ENCODE assay signal across 22 mouse cellular contexts in genomic region chr9:119999636-120000035, GRCm38 (mm10). TPM values are rescaled to one million over a fixed set of nuclear protein-coding genes. Genes with fewer than 3 reads are reported as not detected.
A peak's percentile ranks its signal among the peaks of the same experiment; 100 is the strongest.
DNase-seq lines count a peak whose midpoint lies in the region; ATAC-seq and TF ChIP-seq lines count a peak whose summit lies in the region.
"Had no signal": no experiment of that assay in that cellular context is flagged by ENCODE, and none has a peak within 500 bp of the region (broad histone marks: within the 10 kb centered on the region; RNA-seq: fewer than 3 reads in every experiment).

No protein-coding gene starts in this region.

- H3K4me1 ChIP-seq in forebrain, postnatal 0 days (ENCODE audit: insufficient read depth) = no peaks in the 10 kb centered on the region
- peaks cover 21% of the 10 kb centered on the region for H3K4me1 ChIP-seq in forebrain, embryonic 10.5 days
- H3K4me1 ChIP-seq in lung, postnatal 0 days (ENCODE audit: insufficient read depth, low read depth, low read length) = peaks cover 9% of the 10 kb centered on the region; the same call in 1 of the 2 replicates
- H3K4me1 ChIP-seq: embryonic facial prominence, embryonic 13.5 days had no signal

- no peak for TF ChIP-seq CTCF in forebrain, postnatal 0 days (IDR thresholded peaks at IDR 0.05; ENCODE audit: low read depth)
- no peak for TF ChIP-seq CTCF in lung, postnatal 0 days (IDR thresholded peaks at IDR 0.05)
- TF ChIP-seq CTCF in left cerebral cortex, adult 2 months (IDR thresholded peaks at IDR 0.05) = no peak

- intact Hi-C loops in heart, postnatal 10 days (cut with DNase I) = no loop called here
- intact Hi-C loops in left cerebral cortex, adult 2 months (cut with DNase I) = loop anchor here (2.0 kb wide), 1 partner anchor 13 kb away; no protein-coding TSS in a partner anchor

- no peak overlapping the region for H3K9ac ChIP-seq in forebrain, postnatal 0 days
- no peak overlapping the region for H3K9ac ChIP-seq in lung, postnatal 0 days (replicated peaks; ENCODE audit: low read depth)
- H3K9ac ChIP-seq: embryonic facial prominence, embryonic 13.5 days; hindbrain, embryonic 12.5 days; liver, embryonic 13.5 days had no signal

- H3K27me3 ChIP-seq in forebrain, postnatal 0 days (ENCODE audit: insufficient read depth, low read length) = no peaks in the 10 kb centered on the region
- H3K27me3 ChIP-seq in forebrain, embryonic 10.5 days (ENCODE audit: poor library complexity, severe bottlenecking) = peaks cover 10% of the 10 kb centered on the region; the same call in 1 of the 2 replicates
- no peaks in the 10 kb centered on the region for H3K27me3 ChIP-seq in lung, postnatal 0 days (replicated peaks; ENCODE audit: insufficient read depth, low read length)
- H3K27me3 ChIP-seq: embryonic facial prominence, embryonic 13.5 days had no signal

- WGBS in forebrain, postnatal 0 days = 72% methylated on average over 6 of the region's 6 CpGs
- WGBS in forebrain, embryonic 10.5 days = 88% methylated on average over 6 of the region's 6 CpGs
- 66% methylated on average over 6 of the region's 6 CpGs for WGBS in lung, postnatal 0 days

- H3K36me3 ChIP-seq in forebrain, postnatal 0 days (ENCODE audit: insufficient read depth) = no peaks in the 10 kb centered on the region
- no peaks in the 10 kb centered on the region for H3K36me3 ChIP-seq in forebrain, embryonic 10.5 days (replicated peaks)
- H3K36me3 ChIP-seq in lung, postnatal 0 days (ENCODE audit: insufficient read depth, low read length) = no peaks in the 10 kb centered on the region
- H3K36me3 ChIP-seq: embryonic facial prominence, embryonic 13.5 days; hindbrain, embryonic 12.5 days; limb, embryonic 10.5 days; liver, embryonic 13.5 days had no signal

- ATAC-seq in forebrain, postnatal 0 days = 0 out of 2 replicates have a peak, but pooled peaks have one; percentile 20
- no peak for ATAC-seq in lung, postnatal 0 days
- ATAC-seq: inflammation-experienced regulatory T-cells, adult 6 months had no signal

- no peak overlapping the region for H3K4me2 ChIP-seq in forebrain, postnatal 0 days (ENCODE audit: low read depth)
- H3K4me2 ChIP-seq in lung, postnatal 0 days (replicated peaks; ENCODE audit: low read depth, low read length) = no peak overlapping the region
- H3K4me2 ChIP-seq: embryonic facial prominence, embryonic 13.5 days; hindbrain, embryonic 12.5 days; liver, embryonic 13.5 days had no signal

- no peaks in the 10 kb centered on the region for H3K9me3 ChIP-seq in forebrain, postnatal 0 days (ENCODE audit: low read length)
- H3K9me3 ChIP-seq in forebrain, embryonic 10.5 days = no peaks in the 10 kb centered on the region
- no peaks in the 10 kb centered on the region for H3K9me3 ChIP-seq in lung, postnatal 0 days (ENCODE audit: low read length)
- H3K9me3 ChIP-seq: embryonic facial prominence, embryonic 13.5 days; hindbrain, embryonic 12.5 days; limb, embryonic 10.5 days; liver, embryonic 13.5 days had no signal

- no peak overlapping the region for H3K4me3 ChIP-seq in forebrain, postnatal 0 days (ENCODE audit: low read depth, low read length)
- H3K4me3 ChIP-seq in forebrain, embryonic 10.5 days = no peak overlapping the region
- no peak overlapping the region for H3K4me3 ChIP-seq in lung, postnatal 0 days (ENCODE audit: low read depth, low read length)
- H3K4me3 ChIP-seq in left cerebral cortex, adult 2 months = no peak overlapping the region
- H3K4me3 ChIP-seq: embryonic facial prominence, embryonic 13.5 days; hindbrain, embryonic 12.5 days; limb, embryonic 10.5 days; liver, embryonic 13.5 days had no signal

- no peak for TF ChIP-seq EP300 in lung, postnatal 0 days (IDR thresholded peaks at IDR 0.05)

- no peak for DNase-seq in forebrain, postnatal 0 days
- no peak for DNase-seq in forebrain, embryonic 10.5 days (ENCODE audit: extremely low spot score, low spot score)
- DNase-seq in lung, postnatal 0 days (ENCODE audit: low spot score) = no peak
- no peak for DNase-seq in lung, postnatal 4 days
- DNase-seq in heart, postnatal 10 days = peak; percentile 65 to 68
- no peak for DNase-seq in thymus, postnatal 25 days
- no peak for DNase-seq in left cerebral cortex, adult 2 months (ENCODE audit: extremely low spot score in 1 of 2, low spot score in 2 of 2)
- DNase-seq: adrenal gland, postnatal 25 days; cerebellum, adult 8-10 months; layer of hippocampus, postnatal 36 days; liver, embryonic 13.5 days; midbrain, embryonic 14.5 days; retina, postnatal 1 day; thymus, postnatal 14 days had no signal

- no peak overlapping the region for H3K27ac ChIP-seq in forebrain, postnatal 0 days (ENCODE audit: low read depth, low read length)
- H3K27ac ChIP-seq in forebrain, embryonic 10.5 days = no peak overlapping the region
- peak overlapping the region; percentile 90; the same call in 1 of the 2 replicates for H3K27ac ChIP-seq in lung, postnatal 0 days (ENCODE audit: low read length)
- no peak overlapping the region for H3K27ac ChIP-seq in left cerebral cortex, adult 2 months
- H3K27ac ChIP-seq: embryonic facial prominence, embryonic 13.5 days; hindbrain, embryonic 12.5 days; limb, embryonic 10.5 days; liver, embryonic 13.5 days had no signal

RNA-seq across cellular contexts. Expression of gene Csrnp1, which starts 15.2 kb away (rescaled TPM):
- 6.3 and 10.9 TPM in 2 replicates for total RNA-seq in forebrain, postnatal 0 days (2014; rRNA removed)
- polyA plus RNA-seq in forebrain, postnatal 0 days (2015; fragmentation: Nextera tagmentation; extraction: Ambion mirVana) = 2.2 and 2.7 TPM in 2 replicates
- 3.3 and 4.2 TPM in 2 replicates for polyA plus RNA-seq in forebrain, embryonic 10.5 days (2016; fragmentation: Nextera tagmentation; extraction: Ambion mirVana)
- polyA plus RNA-seq in lung, postnatal 0 days (2015; fragmentation: Nextera tagmentation; extraction: Ambion mirVana) = 9.4 and 10.5 TPM in 2 replicates
- 10 to 100 TPM in 1 of 2 experiments, 1 to 10 TPM in 1; 9.9 to 19.0 TPM for total RNA-seq in heart, postnatal 10 days (2021)
- total RNA-seq in left cerebral cortex, adult 2 months (2021) = 10 to 100 TPM; 28.7 to 31.3 TPM

RNA-seq across cellular contexts. Expression of gene Xirp1, which starts 23.8 kb away (rescaled TPM):
- not detected in 2 replicates for total RNA-seq in forebrain, postnatal 0 days (2014; rRNA removed)
- not detected in 2 replicates for polyA plus RNA-seq in forebrain, postnatal 0 days (2015; fragmentation: Nextera tagmentation; extraction: Ambion mirVana)
- polyA plus RNA-seq in forebrain, embryonic 10.5 days (2016; fragmentation: Nextera tagmentation; extraction: Ambion mirVana) = not detected in 2 replicates
- polyA plus RNA-seq in lung, postnatal 0 days (2015; fragmentation: Nextera tagmentation; extraction: Ambion mirVana) = 0.21 and 0.35 TPM in 2 replicates
- 100 to 1,000 TPM; 147 to 150 TPM for total RNA-seq in heart, postnatal 10 days (2021)
- total RNA-seq in left cerebral cortex, adult 2 months (2021) = under 1 TPM; 0.14 to 0.20 TPM
- total RNA-seq: granulocyte monocyte progenitor cell, adult 5-6 weeks; megakaryocyte, adult 5-6 weeks had no signal
- polyA plus RNA-seq: inflammation-experienced regulatory T-cells, adult 6 months; kidney, embryonic 14.5 days; midbrain, embryonic 14.5 days; small intestine, adult 2 months had no signal

Comparison
In these comparisons a context has a peak if more than half of its experiments do, and no peak if none do; other contexts are left out.
1. DNase-seq: peak in heart, postnatal 10 days (2 of 2); none in forebrain, postnatal 0 days (single experiment), forebrain, embryonic 10.5 days (single experiment), lung, postnatal 0 days (single experiment), lung, postnatal 4 days (0 of 2), thymus, postnatal 25 days (single experiment) and left cerebral cortex, adult 2 months (0 of 2).
2. RNA of gene Xirp1, which starts 23.8 kb away (total RNA-seq): 147 to 150 TPM in heart, postnatal 10 days; 0.14 to 0.20 TPM in left cerebral cortex, adult 2 months and not detected in forebrain, postnatal 0 days; every median in the first group is over 100 times any median in the second.